Mouse (Mus musculus) heart, adult 2 months (tissue): ENCODE measurements around the gene Pcgf2. TPM values are rescaled to one million over a fixed set of nuclear protein-coding genes. Genes with fewer than 3 reads are reported as not detected.
A peak's percentile ranks its signal among the peaks of the same experiment; 100 is the strongest.

Experiments
- DNase-seq, 2 experiments: peaks; one replicate each; pipeline ENCODE4 v3.0.0; 2021
- H3K27ac ChIP-seq: fragments of 200-600 bp; 2 replicates; pipeline ENCODE4 v1.8.1; 2022
- H3K27me3 ChIP-seq: fragments of 200-500 bp; 2 replicates; pipeline ENCODE4 v1.6.1; 2012; ENCODE audit warnings: mild to moderate bottlenecking, low read length, inconsistent platforms, mixed read lengths; ENCODE audit not compliant: control insufficient read depth, insufficient read depth
- H3K36me3 ChIP-seq: fragments of 200-500 bp; 2 replicates; pipeline ENCODE4 v1.6.1; 2012; ENCODE audit warnings: low read length, inconsistent platforms; ENCODE audit not compliant: control insufficient read depth, insufficient read depth
- H3K4me1 ChIP-seq: fragments of 200-500 bp; 2 replicates; pipeline ENCODE4 v1.6.1; 2011; ENCODE audit warnings: low read length; ENCODE audit not compliant: control insufficient read depth, insufficient read depth
- H3K4me3 ChIP-seq: fragments of 200-600 bp; 2 replicates; pipeline ENCODE4 v1.8.1; 2022
- H3K79me2 ChIP-seq: fragments of 200-500 bp; replicated peaks from 2 replicates; pipeline ENCODE4 v1.6.1; 2012; ENCODE audit warnings: mild to moderate bottlenecking, inconsistent platforms, low read length, moderate library complexity, mixed read lengths; ENCODE audit not compliant: control insufficient read depth, insufficient read depth
- H3K9ac ChIP-seq: fragments of 200-500 bp; 2 replicates; pipeline ENCODE4 v1.6.1; 2012; ENCODE audit warnings: low read depth, mild to moderate bottlenecking, control low read depth, inconsistent platforms, low read length, mixed read lengths
- CTCF ChIP-seq: fragments of 200-600 bp; IDR thresholded peaks from 2 replicates; pipeline ENCODE4 v1.8.1; 2022; ENCODE audit warnings: antibody characterized with exemption, mild to moderate bottlenecking, moderate library complexity
- EP300 ChIP-seq: fragments of 200-500 bp; IDR thresholded peaks from 2 replicates; pipeline ENCODE4 v1.6.1; 2011; ENCODE audit warnings: low read depth, low read length, control low read depth; ENCODE audit not compliant: insufficient read depth
- POLR2A ChIP-seq: fragments of 200-500 bp; IDR thresholded peaks from 2 replicates; pipeline ENCODE4 v1.6.1; 2011; ENCODE audit warnings: mild to moderate bottlenecking, low read depth, low read length, control low read depth; ENCODE audit not compliant: insufficient read depth
- WGBS: fragments of 180-500 bp; shearing (Covaris S2); methylation state at CpG from one replicate; pipeline ENCODE4 v1.1.7; 2018; 5-methylcytosine and 5-hydroxymethylcytosine counted together
- intact Hi-C: fragments of 180-260 bp; cut with DNase I; formaldehyde crosslinking; loops from one replicate; pipeline ENCODE4 v1.15.1; 2025
- microRNA-seq, 2 experiments: library from miRNA; unstranded; fragments of <30 nt; microRNA quantifications; one replicate each; pipeline ENCODE4 v1.2.0; 2021
- polyA plus RNA-seq: library from polyadenylated mRNA; depleted of rRNA; stranded (reverse); fragments of >200 nt; gene quantifications from 2 replicates; pipeline ENCODE4 v1.2.3, GENCODE M21; 2012; rRNA removed
- total RNA-seq, 2 experiments: library from RNA; stranded (reverse); gene quantifications; 2 replicates each; pipeline ENCODE4 v1.2.3; 2021

Pcgf2 gene
- total and polyA plus RNA-seq, 3 experiments: 4.1 to 17.8 (median 5.6) TPM

- DNase-seq: no peak
- no peak overlapping the region for H3K4me3 ChIP-seq
- H3K9ac ChIP-seq: no peak overlapping the region
- H3K79me2 ChIP-seq: no peaks in the 10 kb centered on the region
- H3K36me3 ChIP-seq: no peaks in the 10 kb centered on the region
- H3K27ac ChIP-seq: no peak overlapping the region
- peak; percentile 30 for TF ChIP-seq CTCF
- TF ChIP-seq POLR2A: no peak
- 50% methylated on average over 2 of the region's 2 CpGs for WGBS
- H3K4me1 ChIP-seq: no peaks in the 10 kb centered on the region
- intact Hi-C loops: no loop called here
- no peaks in the 10 kb centered on the region for H3K27me3 ChIP-seq
Observed at GRCm38 (mm10) chr11:97642746-97643145, 57.6 kb downstream of the Pcgf2 start.

- Histone ChIP-seq H3K36me3 (no peaks in the 10 kb centered on the region), H3K4me3 (no peak overlapping the region), H3K9ac (no peak overlapping the region), H3K27ac (no peak overlapping the region), H3K4me1 (no peaks in the 10 kb centered on the region), H3K27me3 (no peaks in the 10 kb centered on the region), H3K79me2 (no peaks in the 10 kb centered on the region)
- intact Hi-C loops: no loop called here
- 45% methylated on average over 8 of the region's 8 CpGs for WGBS
- no peak for TF ChIP-seq CTCF
- TF ChIP-seq POLR2A: no peak
- no peak for TF ChIP-seq EP300
- DNase-seq: no peak
Observed at GRCm38 (mm10) chr11:97641668-97642067, 58.6 kb downstream of the Pcgf2 start.

Small RNA genes lying within 50 kb of the gene (microRNA-seq; reads per million reads assigned to microRNA genes)
- gene Gm24158 (0.39 to 1.1 reads per million in 2 experiments), gene Mir6927 (0 to 1.2 reads per million in 2 experiments), gene Mir8102 (0 to 0.39 reads per million in 2 experiments)

Other genes with a start within 250 kb of the Pcgf2 start
- gene 4933428G20Rik, start 200.2 kb downstream of the Pcgf2 start, total RNA-seq: not detected
- gene 4933428G20Rik, start 200.2 kb downstream of the Pcgf2 start, polyA plus RNA-seq: not detected in 2 replicates
- gene Srcin1, start 124.3 kb downstream of the Pcgf2 start, total RNA-seq: under 1 TPM; 0.13 to 0.36 TPM
- 0.26 and 0.31 TPM in 2 replicates for gene Srcin1, start 124.3 kb downstream of the Pcgf2 start, polyA plus RNA-seq
- gene Epop, start 70.8 kb downstream of the Pcgf2 start, total RNA-seq: 1 to 10 TPM; 1.4 to 2.6 TPM
- 0.44 and 0.61 TPM in 2 replicates for gene Epop, start 70.8 kb downstream of the Pcgf2 start, polyA plus RNA-seq
- 10 to 100 TPM; 67.1 to 72.5 TPM for gene Mllt6, start 37.1 kb downstream of the Pcgf2 start, total RNA-seq
- gene Mllt6, start 37.1 kb downstream of the Pcgf2 start, polyA plus RNA-seq: 37.9 and 46.2 TPM in 2 replicates
- gene Cisd3, start 14.7 kb downstream of the Pcgf2 start, total RNA-seq: 100 to 1,000 TPM; 130 to 137 TPM
- 82.7 and 106 TPM in 2 replicates for gene Cisd3, start 14.7 kb downstream of the Pcgf2 start, polyA plus RNA-seq
- gene Psmb3, start 2.9 kb upstream of the Pcgf2 start, total RNA-seq: 100 to 1,000 TPM; 135 to 139 TPM
- 273 and 314 TPM in 2 replicates for gene Psmb3, start 2.9 kb upstream of the Pcgf2 start, polyA plus RNA-seq
- 10 to 100 TPM; 20.8 to 21.4 TPM for gene Pip4k2b, start 44.2 kb upstream of the Pcgf2 start, total RNA-seq
- gene Pip4k2b, start 44.2 kb upstream of the Pcgf2 start, polyA plus RNA-seq: 13.8 and 18.1 TPM in 2 replicates
- gene Cwc25, start 66.1 kb upstream of the Pcgf2 start, total RNA-seq: 1 to 10 TPM; 7.6 to 7.9 TPM
- gene Cwc25, start 66.1 kb upstream of the Pcgf2 start, polyA plus RNA-seq: 6.0 and 8.7 TPM in 2 replicates
- not detected for gene 1700001P01Rik, start 75.4 kb upstream of the Pcgf2 start, total RNA-seq
- gene 1700001P01Rik, start 75.4 kb upstream of the Pcgf2 start, polyA plus RNA-seq: 0.20 TPM in 1 of 2 replicates, not detected in the other
- gene Rpl23, start 81.9 kb upstream of the Pcgf2 start, total RNA-seq: 100 to 1,000 TPM; 509 to 574 TPM
- gene Rpl23, start 81.9 kb upstream of the Pcgf2 start, polyA plus RNA-seq: 103 and 140 TPM in 2 replicates
- gene Lasp1, start 98.5 kb upstream of the Pcgf2 start, total RNA-seq: 10 to 100 TPM; 28.2 to 31.6 TPM
- gene Lasp1, start 98.5 kb upstream of the Pcgf2 start, polyA plus RNA-seq: 31.1 and 38.5 TPM in 2 replicates
- 1 to 10 TPM in 1 of 2 experiments, under 1 TPM in 1; 0.64 to 1.6 TPM for gene B230217C12Rik, start 140.3 kb upstream of the Pcgf2 start, total RNA-seq
- gene B230217C12Rik, start 140.3 kb upstream of the Pcgf2 start, polyA plus RNA-seq: 2.3 and 2.7 TPM in 2 replicates
- under 1 TPM; 0.29 to 0.45 TPM for gene Fbxo47, start 183.7 kb upstream of the Pcgf2 start, total RNA-seq
- gene Fbxo47, start 183.7 kb upstream of the Pcgf2 start, polyA plus RNA-seq: 0.29 and 0.43 TPM in 2 replicates